32 mouse cellular contexts compared by ENCODE assay signal in the genomic region with DNA sequence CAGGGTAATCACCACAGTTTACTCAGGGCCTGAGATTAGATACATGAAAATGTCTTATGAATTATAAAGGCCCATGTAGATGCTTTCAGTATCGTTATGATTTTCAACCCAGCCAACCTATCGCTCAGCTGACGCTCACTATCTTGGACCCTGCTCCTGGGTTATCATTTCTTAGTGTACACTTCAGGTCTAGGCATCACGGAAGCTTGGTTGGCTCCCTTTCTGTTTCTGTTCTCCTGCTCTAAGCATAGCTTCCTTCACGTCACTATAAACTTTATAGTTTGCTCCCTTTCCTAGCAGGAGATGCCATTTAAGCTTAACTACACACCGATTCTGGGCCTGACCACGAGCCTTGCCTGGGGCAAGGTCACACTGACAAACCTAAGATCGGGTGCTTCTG. TPM values are rescaled to one million over a fixed set of nuclear protein-coding genes. Genes with fewer than 3 reads are reported as not detected.
DNase-seq lines count a peak whose midpoint lies in the region; ATAC-seq and TF ChIP-seq lines count a peak whose summit lies in the region.
"Had no signal": no experiment of that assay in that cellular context is flagged by ENCODE, and none has a peak within 500 bp of the region (broad histone marks: within the 10 kb centered on the region; RNA-seq: fewer than 3 reads in every experiment).

No protein-coding gene starts in this region.

- WGBS in heart, embryonic 15.5 days, result 70% methylated on average over 8 of the region's 8 CpGs
- WGBS in intestine, postnatal 0 days, result 58% methylated on average over 8 of the region's 8 CpGs
- WGBS in stomach, postnatal 0 days, result 72% methylated on average over 8 of the region's 8 CpGs

- no peak for TF ChIP-seq EP300 in stomach, postnatal 0 days (optimal IDR thresholded peaks at IDR 0.05)

- no peaks in the 10 kb centered on the region for H3K27me3 ChIP-seq in heart, embryonic 15.5 days
- no peaks in the 10 kb centered on the region for H3K27me3 ChIP-seq in intestine, postnatal 0 days (replicated peaks; ENCODE audit: control insufficient read depth, insufficient read depth, low read length)
- H3K27me3 ChIP-seq in stomach, postnatal 0 days (ENCODE audit: control insufficient read depth, insufficient read depth, low read length), result no peaks in the 10 kb centered on the region
- H3K27me3 ChIP-seq: embryonic facial prominence, embryonic 15.5 days; forebrain, embryonic 12.5 days; hindbrain, embryonic 12.5 days; limb, embryonic 15.5 days; liver, embryonic 13.5 days; midbrain, embryonic 15.5 days; neural tube, embryonic 15.5 days had no signal

- no peaks in the 10 kb centered on the region for H3K9me3 ChIP-seq in heart, embryonic 15.5 days (replicated peaks)
- H3K9me3 ChIP-seq in intestine, postnatal 0 days (ENCODE audit: control insufficient read depth), result no peaks in the 10 kb centered on the region
- no peaks in the 10 kb centered on the region for H3K9me3 ChIP-seq in stomach, postnatal 0 days (ENCODE audit: control insufficient read depth, low read length)
- H3K9me3 ChIP-seq: embryonic facial prominence, embryonic 10.5 days; embryonic facial prominence, embryonic 15.5 days; forebrain, embryonic 12.5 days; hindbrain, embryonic 12.5 days; limb, embryonic 10.5 days; limb, embryonic 15.5 days; liver, embryonic 13.5 days; midbrain, embryonic 15.5 days; neural tube, embryonic 15.5 days had no signal

- no peak for DNase-seq in heart, postnatal 14 days
- peak; percentile 24 for DNase-seq in ES-CJ7 (ENCODE audit: low read depth, low spot score)
- DNase-seq in stomach, postnatal 0 days (ENCODE audit: low spot score), result peak; percentile 23
- DNase-seq in Muller cell, postnatal 12 days (ENCODE audit: inconsistent ontology term), result no peak
- no peak for DNase-seq in left cerebral cortex, adult 9 months (ENCODE audit: low spot score in 2 of 2)
- DNase-seq: adrenal gland, adult 2 months; adrenal gland, postnatal 36 days; cerebellum, adult 18-20 months; cerebellum, postnatal 10 days; gastrocnemius, postnatal 10 days; heart, postnatal 36 days; kidney, postnatal 4 days; liver, embryonic 13.5 days; lung, adult 18-20 months; retina, postnatal 1 day; right cerebral cortex, postnatal 25 days; spleen, adult 18-20 months; thymus, postnatal 25 days had no signal

- no peak overlapping the region for H3K9ac ChIP-seq in heart, embryonic 15.5 days
- no peak overlapping the region for H3K9ac ChIP-seq in intestine, postnatal 0 days (ENCODE audit: low read depth, low read length)
- no peak overlapping the region for H3K9ac ChIP-seq in stomach, postnatal 0 days (ENCODE audit: low read length)
- H3K9ac ChIP-seq: embryonic facial prominence, embryonic 15.5 days; forebrain, embryonic 12.5 days; hindbrain, embryonic 12.5 days; limb, embryonic 15.5 days; liver, embryonic 13.5 days; midbrain, embryonic 15.5 days; neural tube, embryonic 15.5 days had no signal

- H3K27ac ChIP-seq in heart, embryonic 15.5 days, result 0 out of 2 replicates have a peak overlapping the region, but pooled peaks have one; percentile 1
- peak overlapping the region; percentile 84 for H3K27ac ChIP-seq in intestine, postnatal 0 days (ENCODE audit: low read depth, low read length)
- H3K27ac ChIP-seq in stomach, postnatal 0 days (replicated peaks), result no peak overlapping the region
- H3K27ac ChIP-seq: embryonic facial prominence, embryonic 10.5 days; embryonic facial prominence, embryonic 15.5 days; forebrain, embryonic 12.5 days; hindbrain, embryonic 12.5 days; hindbrain, postnatal 0 days; limb, embryonic 10.5 days; limb, embryonic 15.5 days; liver, embryonic 13.5 days; midbrain, embryonic 15.5 days; neural tube, embryonic 15.5 days had no signal

- ATAC-seq in heart, embryonic 15.5 days (replicated peaks; ENCODE audit: insufficient number of reproducible peaks, insufficient read depth, low FRiP score, low read depth), result no peak
- peak; percentile 80 for ATAC-seq in intestine, postnatal 0 days
- ATAC-seq in stomach, postnatal 0 days (ENCODE audit: low FRiP score, low TSS enrichment), result peak; percentile 76
- ATAC-seq: activated CD4-positive, CD25-positive, alpha-beta regulatory T cell, adult 4 months; hindbrain, postnatal 0 days; lung, postnatal 0 days; midbrain, embryonic 15.5 days had no signal

- no peak overlapping the region for H3K4me2 ChIP-seq in heart, embryonic 15.5 days
- H3K4me2 ChIP-seq in intestine, postnatal 0 days (replicated peaks; ENCODE audit: low read depth), result peak overlapping the region; percentile 43
- no peak overlapping the region for H3K4me2 ChIP-seq in stomach, postnatal 0 days (replicated peaks; ENCODE audit: low read depth)
- H3K4me2 ChIP-seq: embryonic facial prominence, embryonic 15.5 days; forebrain, embryonic 12.5 days; heart, embryonic 11.5 days; hindbrain, embryonic 12.5 days; limb, embryonic 15.5 days; liver, embryonic 13.5 days; midbrain, embryonic 15.5 days; neural tube, embryonic 15.5 days had no signal

- no peak for TF ChIP-seq CTCF in intestine, postnatal 0 days (IDR thresholded peaks at IDR 0.05; ENCODE audit: low read depth)
- TF ChIP-seq CTCF in stomach, postnatal 0 days (IDR thresholded peaks at IDR 0.05; ENCODE audit: low read depth), result no peak

- intact Hi-C loops in heart, postnatal 14 days (cut with DNase I), result no loop called here

- H3K4me1 ChIP-seq in heart, embryonic 15.5 days (replicated peaks), result peaks cover 8% of the 10 kb centered on the region
- H3K4me1 ChIP-seq in intestine, postnatal 0 days (replicated peaks; ENCODE audit: control insufficient read depth, insufficient read depth, low read length), result peaks cover 6% of the 10 kb centered on the region; the same call in 1 of the 2 replicates
- no peaks in the 10 kb centered on the region for H3K4me1 ChIP-seq in stomach, postnatal 0 days (replicated peaks; ENCODE audit: control insufficient read depth, insufficient read depth)

- H3K36me3 ChIP-seq in heart, embryonic 15.5 days, result no peaks in the 10 kb centered on the region
- 0 out of 2 replicates have a peak, but pooled peaks cover 6% of the 10 kb centered on the region for H3K36me3 ChIP-seq in intestine, postnatal 0 days (ENCODE audit: control insufficient read depth, insufficient read depth)
- no peaks in the 10 kb centered on the region for H3K36me3 ChIP-seq in stomach, postnatal 0 days (ENCODE audit: control insufficient read depth, insufficient read depth, low read length)
- H3K36me3 ChIP-seq: embryonic facial prominence, embryonic 15.5 days; midbrain, embryonic 15.5 days; neural tube, embryonic 15.5 days had no signal

- no peak overlapping the region for H3K4me3 ChIP-seq in heart, embryonic 15.5 days
- H3K4me3 ChIP-seq in intestine, postnatal 0 days (ENCODE audit: low read depth, low read length), result no peak overlapping the region; the same call in 1 of the 2 replicates
- no peak overlapping the region for H3K4me3 ChIP-seq in stomach, postnatal 0 days (ENCODE audit: low read depth, low read length)
- H3K4me3 ChIP-seq: embryonic facial prominence, embryonic 10.5 days; embryonic facial prominence, embryonic 15.5 days; forebrain, embryonic 12.5 days; hindbrain, embryonic 12.5 days; limb, embryonic 10.5 days; limb, embryonic 15.5 days; liver, embryonic 13.5 days; midbrain, embryonic 15.5 days; neural tube, embryonic 15.5 days had no signal

RNA-seq across cellular contexts. Expression of a gene that starts 5.5 kb away (rescaled TPM):
- 8.7 and 9.8 TPM in 2 replicates for polyA plus RNA-seq in heart, embryonic 15.5 days (2015; fragmentation: Nextera tagmentation; extraction: Ambion mirVana)
- 1 to 10 TPM; 3.0 to 3.6 TPM for total RNA-seq in heart, postnatal 14 days (2021)
- 6.2 and 7.6 TPM in 2 replicates for polyA plus RNA-seq in intestine, postnatal 0 days (2015; fragmentation: Nextera tagmentation; extraction: Ambion mirVana)
- 4.0 and 6.1 TPM in 2 replicates for polyA plus RNA-seq in stomach, postnatal 0 days (2015; fragmentation: Nextera tagmentation; extraction: Ambion mirVana)

RNA-seq across cellular contexts. Expression of a gene that starts 5.5 kb away (rescaled TPM):
- polyA plus RNA-seq in heart, embryonic 15.5 days (2015; fragmentation: Nextera tagmentation; extraction: Ambion mirVana), result 48.1 and 52.8 TPM in 2 replicates
- 1 to 10 TPM; 6.3 to 7.6 TPM for total RNA-seq in heart, postnatal 14 days (2021)
- polyA plus RNA-seq in intestine, postnatal 0 days (2015; fragmentation: Nextera tagmentation; extraction: Ambion mirVana), result 43.5 and 48.7 TPM in 2 replicates
- polyA plus RNA-seq in stomach, postnatal 0 days (2015; fragmentation: Nextera tagmentation; extraction: Ambion mirVana), result 24.0 and 25.0 TPM in 2 replicates

RNA-seq across cellular contexts. Expression of a gene that starts 59.7 kb away (rescaled TPM):
- 9.6 and 10.1 TPM in 2 replicates for polyA plus RNA-seq in heart, embryonic 15.5 days (2015; fragmentation: Nextera tagmentation; extraction: Ambion mirVana)
- total RNA-seq in heart, postnatal 14 days (2021), result 1 to 10 TPM; 1.3 to 1.4 TPM
- 7.6 and 8.9 TPM in 2 replicates for polyA plus RNA-seq in intestine, postnatal 0 days (2015; fragmentation: Nextera tagmentation; extraction: Ambion mirVana)
- polyA plus RNA-seq in stomach, postnatal 0 days (2015; fragmentation: Nextera tagmentation; extraction: Ambion mirVana), result 5.4 and 7.3 TPM in 2 replicates

Comparison
In these comparisons a context has a peak if more than half of its experiments do, and no peak if none do; other contexts are left out.
1. DNase-seq: peak in ES-CJ7 (single experiment) and stomach, postnatal 0 days (single experiment); none in heart, postnatal 14 days (0 of 2), Muller cell, postnatal 12 days (single experiment) and left cerebral cortex, adult 9 months (0 of 2).